Mouse (Mus musculus): Measurements from ENCODE around the gene Atp6v0a2.

DNA sequence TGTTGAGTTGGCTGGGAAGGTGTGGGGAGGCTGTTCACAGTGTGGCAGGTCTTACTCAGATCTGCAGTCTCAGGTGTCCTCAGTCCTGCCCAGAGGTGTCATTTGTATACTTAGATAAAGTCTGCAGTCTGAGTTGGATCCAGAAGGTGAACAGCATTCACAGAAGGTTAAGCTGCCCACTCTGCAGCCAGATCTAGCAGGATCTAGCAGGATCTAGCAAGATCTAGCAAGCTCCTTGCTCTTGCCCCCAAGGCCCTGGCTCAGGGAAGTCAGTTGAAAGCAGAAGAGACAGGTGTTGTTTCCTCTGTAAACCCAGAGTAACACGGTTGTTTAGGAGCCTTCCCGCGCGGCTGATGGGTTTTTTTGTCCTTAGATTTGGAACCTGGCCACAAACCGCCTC, 85.4 kb downstream of the Atp6v0a2 start:
- TF ChIP-seq CTCF (IDR thresholded peaks at IDR 0.05; ENCODE audit: low read depth, low read length) (no peak), POLR2A (IDR thresholded peaks at IDR 0.05; ENCODE audit: borderline replicate concordance, low read depth, low read length) (no peak)

All from bone marrow macrophage, adult 2 months (primary cell).